Mouse (Mus musculus): ENCODE measurements at regions not wholly inside any gene's neighbourhood (a gene's known extent, or its start where the extent isn't known, plus 50 kb on each side); places are given as distances from the start of the nearest gene placed in this dataset.

- TF ChIP-seq CTCF (IDR thresholded peaks at IDR 0.05; ENCODE audit: extremely low read depth, insufficient read depth, low read length) = no peak
- no peak for TF ChIP-seq POLR2A (IDR thresholded peaks at IDR 0.05; ENCODE audit: extremely low read depth, insufficient read depth, low read length)
These were observed 133.5 kb upstream of the Prkcq start for GRCm38 (mm10) chr2:11038440-11038839.

Data from cortical plate, adult 2 months (tissue).